Mouse (Mus musculus) urinary bladder, adult 2 months (tissue): ENCODE results near the gene Gstt3. TPM values are rescaled to one million over a fixed set of nuclear protein-coding genes. Genes with fewer than 3 reads are reported as not detected.
"Not testable (repeated sequence)": the region's sequence is repeated elsewhere in the genome, so short reads cannot be mapped to it uniquely, and the experiment has no call there.

ENCODE experiments used
- DNase-seq: peaks from one replicate; pipeline ENCODE4 v3.0.0; 2022; ENCODE audit warnings: low spot score
- polyA plus RNA-seq: library from polyadenylated mRNA; depleted of rRNA; stranded (reverse); fragments of >200 nt; gene quantifications from 2 replicates; pipeline ENCODE4 v1.2.3, GENCODE M21; 2012

Gene Gstt3
- polyA plus RNA-seq, 1 experiment: 148 TPM

- DNase-seq: no peak
Measured at GRCm38 (mm10) chr10:75779206-75780174, 1.7 kb downstream of the Gstt3 start.

- DNase-seq: no peak
Measured at GRCm38 (mm10) chr10:75777885-75778284, 3.3 kb downstream of the Gstt3 start.

DNA sequence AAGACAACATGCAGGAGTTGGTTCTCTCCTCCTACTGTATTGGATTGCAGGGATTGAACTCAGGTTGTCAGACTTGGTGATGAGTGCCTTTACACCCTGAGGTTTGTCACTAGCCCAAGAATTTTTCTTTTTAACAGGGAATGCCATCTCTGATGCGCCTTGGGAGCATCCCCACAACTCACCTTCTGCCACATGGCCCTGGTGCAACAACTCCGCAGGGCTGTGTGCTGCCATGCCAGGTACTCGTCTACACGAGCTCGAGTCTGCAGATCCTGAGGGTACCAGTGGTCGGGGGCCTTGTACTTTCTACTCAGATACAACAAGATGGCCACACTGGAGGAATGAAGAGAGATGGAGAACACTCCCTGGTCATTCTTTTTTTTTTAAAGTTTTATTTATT lies 4.7 kb downstream of the Gstt3 start:
- no peak for DNase-seq

- no peak for DNase-seq
Measured at GRCm38 (mm10) chr10:75774587-75774986, 6.6 kb downstream of the Gstt3 start.

DNA sequence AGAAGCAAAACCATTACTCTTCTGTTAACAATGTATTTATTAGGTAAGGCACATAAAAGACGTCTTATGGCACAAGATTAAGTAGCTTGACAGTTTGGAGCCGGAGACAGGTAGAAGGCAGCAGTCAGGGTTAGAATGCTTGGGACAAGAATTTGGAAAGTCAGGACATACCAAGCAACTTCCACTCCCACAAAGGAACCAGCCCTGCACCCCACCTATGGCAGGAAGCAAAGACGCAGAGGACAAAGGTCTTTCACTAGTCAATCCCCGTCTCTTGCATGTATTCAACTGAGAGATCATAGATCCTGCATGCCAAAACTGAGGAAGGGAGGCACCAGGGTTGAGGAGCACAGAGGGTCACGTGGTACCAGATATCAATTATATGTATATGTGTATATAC lies 7.1 kb downstream of the Gstt3 start:
- DNase-seq: no peak

DNA sequence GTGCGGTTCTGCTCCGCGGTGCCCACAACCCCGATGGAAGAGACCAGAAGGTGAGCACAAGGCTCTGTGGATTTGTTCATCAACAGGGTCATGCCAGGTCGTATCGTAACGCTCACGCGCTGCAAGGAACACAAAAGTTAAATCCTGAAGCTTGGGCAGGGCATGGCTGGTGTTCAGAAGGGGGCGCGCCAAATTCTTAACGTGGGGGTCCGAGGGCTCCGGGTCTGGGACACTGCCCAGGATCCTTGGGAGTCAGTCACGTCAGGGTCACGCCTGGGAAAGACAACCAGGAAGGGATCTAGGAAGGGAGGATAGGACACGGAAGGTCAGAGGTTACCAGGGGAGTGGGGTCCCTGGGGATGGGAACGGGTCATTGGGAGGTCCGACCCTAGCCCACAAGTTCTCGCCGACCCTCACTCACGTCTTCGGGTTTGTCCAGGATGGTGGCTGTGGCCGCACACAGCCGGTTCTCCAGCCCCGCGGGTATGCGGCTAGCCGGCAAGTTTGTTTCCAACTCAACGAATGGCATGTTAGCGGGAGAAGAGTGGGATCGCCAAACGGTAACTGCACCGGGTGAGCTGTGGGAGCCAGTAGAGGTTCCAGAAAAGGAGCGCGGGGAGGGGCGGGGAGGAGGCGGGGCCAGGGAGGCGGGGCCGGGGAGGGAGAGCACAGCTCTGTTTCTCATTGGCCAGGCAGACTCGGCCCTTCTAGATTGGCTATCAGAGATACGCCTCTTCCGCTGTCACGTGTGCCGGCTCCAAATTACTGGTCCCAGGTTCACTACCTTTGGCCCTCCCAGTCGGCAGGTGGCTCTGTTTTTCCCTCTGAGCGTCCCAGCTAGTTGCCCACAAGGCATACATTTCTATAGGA lies 8.2 kb downstream of the Gstt3 start, which contains the start of gene Ddt:
Gene Ddt, minus strand, starts transcription at position 620 of the 870 bp plus-strand sequence.
- DNase-seq: peak; percentile 66

- DNase-seq: not testable (repeated sequence)
Measured at GRCm38 (mm10) chr10:75767756-75768155, 13.5 kb downstream of the Gstt3 start.

- DNase-seq: no peak
Measured at GRCm38 (mm10) chr10:75766856-75767255, 14.4 kb downstream of the Gstt3 start.

- no peak for DNase-seq
Measured at GRCm38 (mm10) chr10:75764519-75765473, 16.4 kb downstream of the Gstt3 start.

DNA sequence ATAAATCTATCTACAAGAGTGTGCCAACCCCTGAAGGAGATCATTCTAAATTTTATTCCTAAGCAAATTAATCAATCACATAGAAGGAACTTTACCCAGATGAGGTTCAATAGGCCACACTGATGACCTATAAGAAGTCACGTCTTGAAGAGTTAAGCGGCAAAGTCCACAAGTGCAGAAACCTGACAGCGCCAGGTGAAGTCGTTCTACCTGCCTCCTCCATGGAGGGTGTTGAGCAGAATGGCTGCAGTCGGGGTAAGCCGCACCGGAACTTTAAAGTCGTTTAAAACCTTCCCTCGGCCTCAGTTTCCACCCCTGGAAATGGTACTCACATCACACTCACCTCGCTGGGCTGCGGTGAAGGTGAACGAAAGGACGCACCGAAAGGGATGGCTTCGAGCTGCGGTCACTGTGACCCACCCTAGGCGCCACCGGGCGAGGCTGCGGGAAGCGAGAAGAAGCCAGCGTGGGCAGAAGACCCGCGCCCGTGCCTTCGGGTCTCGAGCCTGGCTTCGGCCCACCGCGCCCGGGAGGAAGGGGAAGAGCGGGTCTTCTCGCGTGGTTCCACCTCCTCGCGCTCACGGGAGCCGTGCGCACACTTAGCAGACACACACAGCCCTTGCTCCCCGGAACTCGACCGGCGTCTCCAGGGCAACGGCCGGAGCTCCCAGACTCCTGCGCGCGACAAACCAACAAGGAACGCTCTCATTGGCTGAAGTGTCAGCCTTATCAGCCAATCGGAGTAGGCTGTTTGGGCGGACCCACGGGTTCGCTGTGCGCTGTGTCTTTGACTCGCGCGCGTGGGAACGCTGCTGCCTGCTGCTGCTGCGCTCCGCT lies 17.3 kb downstream of the Gstt3 start, which contains the start of gene Cabin1:
Gene Cabin1, minus strand, starts transcription at position 660 of the 837 bp plus-strand sequence.
- peak; percentile 87 for DNase-seq

- no peak for DNase-seq
Measured at GRCm38 (mm10) chr10:75762413-75762812, 18.8 kb downstream of the Gstt3 start.

GRCm38 (mm10) chr10:75760311-75760710 lies 20.9 kb downstream of the Gstt3 start:
- DNase-seq: no peak

GRCm38 (mm10) chr10:75756719-75757118 lies 24.5 kb downstream of the Gstt3 start:
- no peak for DNase-seq

DNA sequence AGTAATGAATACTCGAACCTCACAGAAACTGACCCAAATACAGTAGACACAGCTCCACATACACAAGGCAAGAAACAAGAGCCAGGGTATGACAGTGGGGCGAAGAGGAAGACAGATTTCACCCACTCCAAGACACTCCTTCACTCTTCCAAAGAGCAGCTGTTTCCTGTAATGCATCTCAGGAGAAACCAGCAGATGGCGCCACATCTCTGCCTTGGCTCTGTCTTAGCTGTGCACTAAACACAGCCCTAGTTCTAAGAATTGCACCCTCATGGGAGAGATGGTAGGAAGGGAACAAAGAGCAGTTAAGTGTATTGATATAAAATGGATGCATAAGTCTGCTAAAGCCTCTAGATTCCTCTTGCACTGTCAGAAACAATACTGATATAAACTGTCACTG lies 37.2 kb downstream of the Gstt3 start:
- peak; percentile 44 for DNase-seq

DNA sequence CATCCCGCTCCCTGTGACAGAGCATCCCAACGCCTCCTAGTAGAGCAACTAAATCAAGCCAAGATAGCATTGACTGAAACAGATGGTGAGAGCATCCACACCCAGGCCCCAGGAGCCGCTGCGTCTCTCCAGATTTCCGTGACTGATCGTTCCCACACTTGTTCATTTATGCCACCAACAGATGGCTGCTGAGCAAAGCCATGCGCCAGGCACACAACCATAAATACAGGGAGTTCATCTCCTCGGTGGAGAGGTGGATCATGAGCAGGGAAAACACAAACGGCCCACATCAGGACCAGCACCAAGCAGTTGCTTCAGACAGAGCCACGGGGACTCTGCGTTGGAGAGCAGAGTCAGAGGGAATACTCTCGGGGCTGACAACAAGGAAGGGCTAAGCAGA lies 37.8 kb downstream of the Gstt3 start:
- DNase-seq: no peak

- no peak for DNase-seq
Measured at GRCm38 (mm10) chr10:75740866-75741265, 40.3 kb downstream of the Gstt3 start.

- no peak for DNase-seq
Measured at GRCm38 (mm10) chr10:75725449-75725848, 55.8 kb downstream of the Gstt3 start.
